Mouse (Mus musculus) spleen, postnatal 4 days (tissue): ENCODE data around the gene Mgmt.
A peak's percentile ranks its signal among the peaks of the same experiment; 100 is the strongest.

ENCODE experiments used
- DNase-seq, 2 experiments: peaks; one replicate each; pipeline ENCODE4 v3.0.0; 2022; ENCODE audit warnings: low spot score in 2 of 2

The Mgmt gene

GRCm38 (mm10) chr7:136894106-136894986 lies at the start of gene Mgmt:
TSS of gene Mgmt (plus strand) at chr7:136894614.
- DNase-seq, result peak; percentile 90 to 92

DNA sequence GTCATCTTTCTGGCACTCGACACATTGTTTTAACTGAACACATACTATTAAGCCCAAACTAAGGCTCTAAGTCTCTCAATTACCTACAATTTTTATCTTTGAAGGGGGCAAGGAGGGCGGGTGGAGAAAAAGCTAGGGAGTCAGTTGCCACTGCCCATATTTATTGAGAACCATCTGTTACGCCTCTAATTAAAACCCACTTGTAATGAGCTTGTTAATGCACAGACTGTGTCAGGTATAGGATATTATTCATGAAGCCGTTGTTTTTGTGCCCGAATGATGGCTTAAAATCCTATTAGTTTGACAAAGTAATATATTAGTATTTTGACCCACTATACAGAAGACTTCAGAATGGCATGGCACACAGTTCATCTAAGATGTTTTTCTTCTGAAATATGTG lies 49.6 kb upstream of the Mgmt start:
- DNase-seq, result no peak

GRCm38 (mm10) chr7:136845321-136845720 lies 49.1 kb upstream of the Mgmt start:
- DNase-seq, result no peak

GRCm38 (mm10) chr7:136846086-136846620 lies 48.3 kb upstream of the Mgmt start:
- DNase-seq, result no peak

DNA sequence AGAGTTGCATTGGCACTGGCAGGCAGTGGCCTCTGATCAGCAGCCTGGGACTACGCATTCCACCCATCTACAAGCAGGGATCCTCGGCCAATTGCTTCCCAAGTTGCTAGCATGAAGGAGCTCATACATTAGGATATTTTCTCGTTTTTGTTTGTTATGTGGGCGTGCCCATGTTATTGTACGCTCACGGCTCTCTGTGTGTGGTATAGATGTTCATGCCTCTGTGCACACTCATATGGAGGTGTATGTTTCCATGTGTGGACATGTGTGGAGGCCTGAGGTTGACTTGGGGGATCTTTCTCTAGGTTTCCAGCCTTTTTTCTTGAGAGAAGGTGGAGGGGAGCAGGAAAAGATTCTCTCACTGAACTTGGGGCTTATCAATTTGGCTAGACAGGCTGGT lies 46.8 kb upstream of the Mgmt start:
- DNase-seq, result no peak

GRCm38 (mm10) chr7:136848761-136849160 lies 45.7 kb upstream of the Mgmt start:
- DNase-seq, result no peak

DNA sequence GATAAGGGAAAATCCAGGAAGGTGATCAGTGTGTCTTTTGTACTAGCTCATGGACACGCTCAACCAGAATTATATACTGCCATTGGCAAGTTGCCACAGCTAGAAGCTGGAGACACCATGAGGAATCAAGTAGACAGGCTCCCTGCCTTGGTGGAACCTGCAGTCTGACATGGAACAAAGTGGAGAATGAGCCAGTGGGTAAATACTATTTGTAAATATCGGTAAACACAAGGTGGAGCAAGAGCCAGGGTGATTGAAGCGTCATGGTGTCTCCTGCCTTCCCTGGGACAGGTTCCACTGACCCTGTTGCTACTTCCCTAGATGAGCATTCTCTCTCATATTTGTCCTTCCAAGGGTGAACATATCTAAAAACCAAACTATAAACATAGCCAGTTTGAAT lies 44.6 kb upstream of the Mgmt start:
- no peak for DNase-seq

GRCm38 (mm10) chr7:136850339-136850738 lies 44.1 kb upstream of the Mgmt start:
- DNase-seq, result no peak

DNA sequence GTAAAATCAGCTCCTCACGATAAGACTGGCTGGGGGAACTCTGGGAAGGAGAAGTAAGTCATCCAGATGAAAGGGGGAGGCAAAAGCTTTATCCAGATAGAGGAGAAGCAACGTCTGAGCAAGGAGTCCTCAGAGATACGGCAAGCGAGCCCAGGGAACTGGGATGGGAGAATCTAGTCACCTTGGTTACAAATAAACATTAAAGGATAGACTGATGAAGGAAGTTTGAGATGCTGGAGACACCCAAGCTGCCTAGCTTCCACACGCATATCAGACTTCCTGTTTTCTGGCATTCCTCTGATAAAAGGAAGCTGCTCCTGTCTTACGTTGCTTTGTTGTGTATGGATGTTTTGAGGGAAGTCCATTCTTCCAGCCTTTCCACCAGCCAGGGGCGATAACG lies 42.5 kb upstream of the Mgmt start:
- DNase-seq, result no peak

GRCm38 (mm10) chr7:136852721-136853120 lies 41.7 kb upstream of the Mgmt start:
- DNase-seq, result no peak

GRCm38 (mm10) chr7:136864677-136865463 lies 29.5 kb upstream of the Mgmt start:
- DNase-seq, result no peak

DNA sequence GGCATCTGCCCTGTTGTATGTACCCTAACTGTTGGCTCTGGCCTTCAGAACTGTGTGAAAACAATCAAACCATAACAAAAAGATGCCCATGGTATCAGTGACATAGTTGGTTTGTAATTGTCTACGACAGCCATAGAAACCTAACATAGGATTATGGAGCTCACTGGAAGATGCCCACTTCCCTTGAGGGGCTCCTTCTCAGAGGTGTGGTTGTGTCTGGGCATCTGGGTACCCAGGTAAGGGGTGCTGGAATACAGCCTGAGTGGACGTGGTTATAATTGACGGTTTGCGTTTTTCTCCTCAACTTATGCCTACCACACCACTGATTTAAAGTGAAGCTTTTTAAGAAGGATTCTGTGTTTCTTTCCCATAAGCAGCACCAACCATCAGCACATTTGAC lies 28.5 kb upstream of the Mgmt start:
- DNase-seq, result no peak

DNA sequence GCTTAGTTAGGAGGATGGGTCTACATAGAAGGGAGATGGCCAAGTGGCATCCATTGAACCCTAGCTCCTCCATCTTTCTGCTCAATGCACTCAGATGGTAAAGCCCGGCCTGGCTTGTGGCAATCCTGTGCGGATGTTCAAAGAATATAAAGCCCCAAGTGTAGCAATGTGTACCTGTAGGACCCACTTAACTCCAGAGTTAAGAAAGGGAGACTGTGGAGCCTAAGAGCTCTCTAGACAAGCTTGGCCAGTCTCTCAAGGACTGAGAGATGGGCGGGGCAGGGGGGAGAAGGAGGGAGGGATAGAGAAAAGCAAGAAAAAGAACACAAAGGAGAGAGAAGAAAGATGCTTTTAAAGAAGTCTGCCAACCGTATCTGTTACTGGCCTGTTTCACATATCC lies 27.9 kb upstream of the Mgmt start:
- DNase-seq, result no peak

GRCm38 (mm10) chr7:136871535-136871934 lies 22.9 kb upstream of the Mgmt start:
- DNase-seq, result no peak

GRCm38 (mm10) chr7:136872059-136872458 lies 22.4 kb upstream of the Mgmt start:
- peak in 1 of 2 experiments; percentile 17 for DNase-seq

GRCm38 (mm10) chr7:136874396-136874795 lies 20.0 kb upstream of the Mgmt start:
- DNase-seq, result no peak

- no peak for DNase-seq
Measured at GRCm38 (mm10) chr7:136880386-136880785, 14.0 kb upstream of the Mgmt start.

GRCm38 (mm10) chr7:136888161-136888560 lies 6.3 kb upstream of the Mgmt start:
- DNase-seq, result no peak

GRCm38 (mm10) chr7:136895356-136895755 lies 942 bp downstream of the Mgmt start:
- no peak for DNase-seq

GRCm38 (mm10) chr7:136895851-136896250 lies 1.4 kb downstream of the Mgmt start:
- DNase-seq, result no peak

DNA sequence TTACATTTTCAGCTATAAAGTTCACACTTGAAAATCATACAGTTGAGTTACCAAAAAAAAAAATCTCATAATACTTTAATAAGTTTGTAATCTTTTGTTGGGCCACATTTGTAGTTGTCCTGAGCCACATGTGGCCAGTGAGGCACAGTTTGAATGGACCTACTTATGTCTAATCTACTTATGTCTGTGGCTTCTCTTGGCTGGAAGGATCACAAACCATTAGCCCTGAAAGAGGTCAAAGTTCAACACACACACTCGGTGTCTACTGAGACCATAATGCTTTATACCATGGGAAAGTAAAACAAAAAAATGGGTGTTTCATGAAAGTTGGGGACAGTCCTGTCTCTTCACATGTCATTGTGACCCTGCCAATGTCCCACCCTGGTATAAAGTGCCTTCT lies 3.1 kb downstream of the Mgmt start:
- DNase-seq, result no peak

DNA sequence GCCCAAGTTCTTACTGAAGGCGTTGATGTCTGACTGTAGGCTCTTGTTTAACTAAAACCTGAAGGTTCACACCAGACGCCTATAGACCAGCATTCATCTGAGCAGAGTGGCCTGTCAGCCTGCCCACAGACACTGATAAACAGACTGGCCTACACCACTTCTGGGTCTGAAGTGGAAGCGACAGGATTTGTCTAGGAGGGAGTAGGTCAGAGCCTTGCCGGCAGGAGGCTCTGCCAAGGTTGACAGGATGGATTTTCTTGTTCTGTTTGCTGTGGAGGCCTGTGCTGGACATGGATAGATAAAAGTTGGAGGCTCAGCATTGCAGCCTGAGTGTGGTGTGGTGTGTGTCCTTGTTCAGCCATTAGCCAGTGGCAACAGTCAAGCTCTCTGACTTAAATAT lies 3.6 kb downstream of the Mgmt start:
- no peak for DNase-seq
